Mouse (Mus musculus): Measurements from ENCODE around the gene Zfp94.

GRCm38 (mm10) chr7:24357899-24358298 is 41.4 kb upstream of the Zfp94 start:
- peak; percentile 63; the same call in 1 of the 2 replicates for TF ChIP-seq CTCF (IDR thresholded peaks at IDR 0.05; ENCODE audit: borderline replicate concordance, control insufficient read depth, extremely low read depth, insufficient read depth, low read length, poor library complexity)
- no peak for TF ChIP-seq POLR2A (IDR thresholded peaks at IDR 0.05; ENCODE audit: control insufficient read depth, extremely low read depth, insufficient read depth, low read length, poor library complexity)

Data from thymus, adult 2 months (tissue).